Mouse (Mus musculus): ENCODE data around the gene Gast. TPM values are rescaled to one million over a fixed set of nuclear protein-coding genes. Genes with fewer than 3 reads are reported as not detected.
"Not testable (repeated sequence)": the region's sequence is repeated elsewhere in the genome, so short reads cannot be mapped to it uniquely, and the experiment has no call there.

Gast gene
- polyA plus RNA-seq, 1 experiment from 2014 or later = 4.0 TPM

- Histone ChIP-seq H3K4me2 (no peak overlapping the region), H3K36me3 (no peaks in the 10 kb centered on the region), H3K9me3 (no peaks in the 10 kb centered on the region), H3K27ac (no peak overlapping the region), H3K27me3 (peaks cover 66% of the 10 kb centered on the region), H3K4me1 (peaks cover 20% of the 10 kb centered on the region), H3K4me3 (no peak overlapping the region), H3K9ac (no peak overlapping the region)
- no peak for ATAC-seq (ENCODE audit: insufficient number of reproducible peaks, low FRiP score, low TSS enrichment, low read depth)
- WGBS = 31% methylated on average over 10 of the region's 10 CpGs
Measured at GRCm38 (mm10) chr11:100352076-100352857, 18.1 kb downstream of the Gast start.

DNA sequence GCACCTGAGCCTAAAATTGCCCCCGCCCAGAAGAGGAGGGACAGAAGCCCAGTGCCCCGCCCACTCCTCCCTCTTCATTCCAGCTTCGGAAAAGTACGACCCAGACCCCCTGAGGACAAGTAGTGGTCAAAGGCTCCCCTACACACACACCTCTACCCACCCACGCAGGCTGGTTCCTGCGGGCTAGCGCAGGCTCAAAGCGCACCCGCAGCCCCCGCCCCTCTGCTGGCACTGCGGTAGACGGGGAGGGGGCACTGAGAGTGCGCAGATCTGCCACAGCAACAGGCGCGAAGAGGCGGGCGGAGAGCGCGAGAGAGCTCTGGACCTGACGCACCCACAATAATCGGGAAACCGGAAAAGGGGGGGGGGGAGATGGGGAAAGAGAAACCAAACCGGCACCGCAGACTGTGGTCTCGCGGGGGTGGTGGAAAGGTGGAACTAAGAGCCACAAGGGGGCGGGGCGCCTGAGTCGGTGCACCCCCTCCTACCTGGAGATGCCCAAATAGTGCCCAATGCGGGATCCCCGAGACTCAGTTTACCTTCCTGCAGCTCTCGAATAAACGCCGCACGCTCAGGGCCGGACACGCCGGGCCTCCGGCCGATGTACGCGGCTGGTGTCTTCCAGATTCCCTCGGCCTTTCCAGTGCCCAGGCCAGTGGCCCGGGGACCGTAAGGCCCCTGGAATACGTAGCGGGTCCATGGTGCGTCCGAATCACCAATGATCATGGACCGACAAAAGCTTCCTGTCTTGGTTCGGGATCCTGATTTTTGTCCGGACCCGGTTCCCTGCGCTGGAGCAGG lies 21.1 kb downstream of the Gast start:
- H3K4me3 ChIP-seq = peak overlapping the region; percentile 54
- H3K36me3 ChIP-seq = no peaks in the 10 kb centered on the region
- H3K9me3 ChIP-seq = no peaks in the 10 kb centered on the region
- under 1% methylated on average over 49 of the region's 54 CpGs for WGBS
- no peak for ATAC-seq (ENCODE audit: insufficient number of reproducible peaks, low FRiP score, low TSS enrichment, low read depth)
- H3K4me2 ChIP-seq = peak overlapping the region; percentile 99
- H3K4me1 ChIP-seq = peaks cover 20% of the 10 kb centered on the region
- H3K27ac ChIP-seq = no peak overlapping the region
- peaks cover 86% of the 10 kb centered on the region for H3K27me3 ChIP-seq
- peak overlapping the region; percentile 44 for H3K9ac ChIP-seq

GRCm38 (mm10) chr11:100355972-100356818 lies 22.0 kb downstream of the Gast start, which contains the start of gene Hap1:
Hap1 (minus strand) TSS chr11:100356128.
- no peaks in the 10 kb centered on the region for H3K9me3 ChIP-seq
- H3K9ac ChIP-seq = peak within 1 kb of the TSS; percentile 44
- H3K27me3 ChIP-seq = peaks cover 86% of the 10 kb centered on the region
- peaks cover 20% of the 10 kb centered on the region for H3K4me1 ChIP-seq
- peak within 1 kb of the TSS; percentile 99 for H3K4me2 ChIP-seq
- H3K4me3 ChIP-seq = peak within 1 kb of the TSS; percentile 54
- 2% methylated on average over 49 of the region's 49 CpGs for WGBS
- H3K27ac ChIP-seq = no peak within 1 kb of the TSS
- H3K36me3 ChIP-seq = no peaks in the 10 kb centered on the region
- no peak for ATAC-seq (ENCODE audit: insufficient number of reproducible peaks, low FRiP score, low TSS enrichment, low read depth)

- no peaks in the 10 kb centered on the region for H3K36me3 ChIP-seq
- H3K4me2 ChIP-seq = peak overlapping the region; percentile 99; the same call in 1 of the 2 replicates
- 25% methylated on average over 9 of the region's 9 CpGs for WGBS
- H3K27ac ChIP-seq = no peak overlapping the region
- H3K27me3 ChIP-seq = peaks cover 81% of the 10 kb centered on the region
- H3K9me3 ChIP-seq = no peaks in the 10 kb centered on the region
- no peak overlapping the region for H3K9ac ChIP-seq
- no peak for ATAC-seq (ENCODE audit: insufficient number of reproducible peaks, low FRiP score, low TSS enrichment, low read depth)
- peak overlapping the region; percentile 54; the same call in 1 of the 2 replicates for H3K4me3 ChIP-seq
- H3K4me1 ChIP-seq = peaks cover 20% of the 10 kb centered on the region
Measured at GRCm38 (mm10) chr11:100356819-100357211, 22.6 kb downstream of the Gast start.

DNA sequence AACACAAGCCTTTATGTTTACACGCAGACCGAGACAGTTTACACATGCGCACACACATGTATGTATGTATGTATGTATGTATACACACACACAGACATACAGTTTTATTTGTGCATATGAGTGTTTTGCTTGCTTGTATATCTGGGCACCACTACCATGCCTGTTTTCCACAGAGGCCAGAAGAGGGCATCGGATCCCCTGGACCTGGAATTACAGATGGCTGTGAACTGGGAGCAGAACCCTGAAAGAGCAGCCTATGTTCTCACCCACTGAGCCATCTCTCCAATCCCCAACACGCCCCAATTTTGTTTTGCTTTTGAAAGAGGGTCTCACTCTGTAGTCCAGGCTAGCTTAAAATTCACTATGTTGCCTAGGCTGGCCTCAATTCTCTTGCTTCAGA lies 23.2 kb downstream of the Gast start:
- no peak overlapping the region for H3K4me3 ChIP-seq
- H3K27me3 ChIP-seq = peaks cover 78% of the 10 kb centered on the region
- H3K27ac ChIP-seq = no peak overlapping the region
- H3K36me3 ChIP-seq = no peaks in the 10 kb centered on the region
- H3K9me3 ChIP-seq = no peaks in the 10 kb centered on the region
- H3K9ac ChIP-seq = no peak overlapping the region
- no peak overlapping the region for H3K4me2 ChIP-seq
- H3K4me1 ChIP-seq = peaks cover 20% of the 10 kb centered on the region
- WGBS = 52% methylated on average over 5 of the region's 5 CpGs
- ATAC-seq (ENCODE audit: insufficient number of reproducible peaks, low FRiP score, low TSS enrichment, low read depth) = no peak

GRCm38 (mm10) chr11:100360175-100360574 lies 26.0 kb downstream of the Gast start:
- no peak for ATAC-seq (ENCODE audit: insufficient number of reproducible peaks, low FRiP score, low TSS enrichment, low read depth)
- H3K27ac ChIP-seq = no peak overlapping the region
- 78% methylated on average over 6 of the region's 6 CpGs for WGBS

DNA sequence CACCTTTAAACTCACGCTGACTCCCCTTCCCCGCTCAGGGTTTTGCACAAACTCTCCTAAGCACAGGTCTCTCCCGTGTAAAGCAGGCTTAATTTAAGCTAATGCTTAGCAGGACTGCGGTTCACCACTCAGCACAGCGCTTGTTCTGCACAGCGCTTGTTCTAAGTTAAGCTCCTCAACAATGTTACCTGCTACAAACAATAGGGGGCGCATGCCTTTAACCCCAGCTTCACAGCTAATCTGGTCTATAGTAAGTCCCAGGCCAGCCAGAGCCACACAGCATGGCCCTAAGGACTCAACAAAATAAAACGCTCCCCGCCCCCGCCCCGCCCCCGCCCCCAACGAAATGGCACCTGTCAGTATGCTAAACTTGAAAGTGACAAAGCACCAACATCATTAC lies 26.9 kb downstream of the Gast start:
- ATAC-seq (ENCODE audit: insufficient number of reproducible peaks, low FRiP score, low TSS enrichment, low read depth); H3K9me3 ChIP-seq; H3K4me3 ChIP-seq; H3K27ac ChIP-seq; H3K4me2 ChIP-seq; H3K36me3 ChIP-seq; H3K9ac ChIP-seq: not testable (repeated sequence)
- WGBS = 0% methylated on average over 1 of the region's 13 CpGs
- Histone ChIP-seq H3K27me3 (peaks cover 41% of the 10 kb centered on the region), H3K4me1 (peaks cover 13% of the 10 kb centered on the region)

More at GRCm38 (mm10) chr11:100360175-100360574, 26.0 kb downstream of the Gast start:
- peaks cover 21% of the 10 kb centered on the region for H3K4me1 ChIP-seq
- no peaks in the 10 kb centered on the region for H3K36me3 ChIP-seq
- no peak overlapping the region for H3K4me2 ChIP-seq
- H3K4me3 ChIP-seq = no peak overlapping the region
- H3K9ac ChIP-seq = no peak overlapping the region
- no peaks in the 10 kb centered on the region for H3K9me3 ChIP-seq
- H3K27me3 ChIP-seq = peaks cover 50% of the 10 kb centered on the region

DNA sequence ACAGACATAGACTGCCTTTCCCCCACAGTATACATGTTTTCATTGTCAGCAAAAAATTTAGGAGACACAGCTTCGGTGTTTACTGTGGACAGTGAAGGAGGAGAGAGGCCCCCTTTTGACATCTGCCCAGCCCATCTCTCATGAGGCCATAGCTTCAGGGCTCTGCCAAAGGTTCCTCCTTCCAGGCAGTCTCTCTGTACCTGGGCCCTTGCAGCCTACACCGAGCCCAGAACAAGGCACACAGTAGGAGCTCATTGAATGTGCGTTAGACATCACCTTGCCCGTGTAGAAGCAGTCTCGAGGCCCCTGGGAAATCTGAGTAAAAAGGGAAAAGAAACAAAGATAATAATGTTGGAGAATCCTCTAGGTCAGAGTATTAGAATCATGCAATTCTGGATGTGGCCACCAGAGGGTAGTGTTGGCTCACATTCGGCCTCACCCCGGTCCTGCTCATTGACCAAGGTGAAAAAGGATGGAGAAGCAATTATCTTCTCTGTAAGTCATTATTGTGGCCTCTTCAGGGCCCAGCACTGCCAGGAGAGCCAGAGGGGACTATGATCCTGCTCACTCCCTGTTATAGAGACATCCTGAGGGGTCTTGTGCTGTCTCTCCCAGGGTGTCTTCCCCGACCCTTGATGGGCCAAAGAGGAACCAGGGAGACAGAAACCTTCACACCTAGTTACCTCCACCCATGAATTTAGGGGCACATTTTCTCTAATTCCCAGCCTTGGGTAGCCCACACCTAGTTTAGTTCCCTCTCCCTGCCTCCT lies 28.2 kb downstream of the Gast start:
- no peak for ATAC-seq (ENCODE audit: insufficient number of reproducible peaks, low FRiP score, low TSS enrichment, low read depth)
- Histone ChIP-seq H3K27me3 (peaks cover 28% of the 10 kb centered on the region), H3K4me3 (no peak overlapping the region), H3K27ac (no peak overlapping the region), H3K4me2 (no peak overlapping the region), H3K9ac (no peak overlapping the region), H3K36me3 (no peaks in the 10 kb centered on the region), H3K9me3 (no peaks in the 10 kb centered on the region), H3K4me1 (peaks cover 6% of the 10 kb centered on the region)
- 15% methylated on average over 8 of the region's 8 CpGs for WGBS

DNA sequence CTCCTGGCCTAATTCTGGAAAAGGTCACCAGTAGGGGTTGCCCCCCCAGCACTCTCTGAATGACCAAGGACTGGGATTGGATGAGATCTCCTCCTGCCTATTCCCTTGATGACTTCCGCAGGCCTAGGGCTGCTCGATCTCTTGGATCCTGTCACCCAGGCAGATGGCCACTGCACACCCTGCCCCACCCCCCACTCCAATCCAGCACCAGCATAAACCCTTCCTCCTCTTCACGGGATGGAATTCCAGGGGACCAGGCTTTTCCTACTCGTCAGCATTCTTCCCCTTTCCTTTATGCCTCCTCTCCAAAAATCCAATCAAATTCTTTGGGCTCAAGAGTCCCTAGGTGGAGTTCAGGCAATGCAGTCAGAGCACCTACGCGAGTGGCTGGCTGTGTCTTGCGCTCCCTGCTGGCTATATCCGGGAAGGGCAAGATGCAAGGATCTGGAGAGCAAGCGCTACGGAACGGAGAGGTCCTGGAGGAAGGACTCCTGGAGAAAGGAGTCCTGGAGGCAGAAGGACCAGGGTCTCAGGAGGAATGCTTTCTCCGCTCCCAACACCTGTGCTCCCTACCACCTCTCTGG lies 28.9 kb downstream of the Gast start:
- whole genome bisulfite sequencing = 16% methylated on average over 12 of the region's 12 CpGs
- H3K4me3 ChIP-seq = no peak overlapping the region
- peaks cover 6% of the 10 kb centered on the region for H3K4me1 ChIP-seq
- no peak overlapping the region for H3K4me2 ChIP-seq
- H3K9me3 ChIP-seq = no peaks in the 10 kb centered on the region
- H3K9ac ChIP-seq = no peak overlapping the region
- peaks cover 23% of the 10 kb centered on the region for H3K27me3 ChIP-seq
- H3K27ac ChIP-seq = no peak overlapping the region
- ATAC-seq (ENCODE audit: insufficient number of reproducible peaks, low FRiP score, low TSS enrichment, low read depth) = no peak
- H3K36me3 ChIP-seq = no peaks in the 10 kb centered on the region

- no peak overlapping the region for H3K4me3 ChIP-seq
- no peaks in the 10 kb centered on the region; the same call in 1 of the 2 replicates for H3K4me1 ChIP-seq
- no peak overlapping the region for H3K9ac ChIP-seq
- H3K27me3 ChIP-seq = no peaks in the 10 kb centered on the region
- H3K36me3 ChIP-seq = peaks cover 46% of the 10 kb centered on the region
- 62% methylated on average over 7 of the region's 7 CpGs for WGBS
- ATAC-seq (ENCODE audit: insufficient number of reproducible peaks, low FRiP score, low TSS enrichment, low read depth) = no peak
- no peaks in the 10 kb centered on the region for H3K9me3 ChIP-seq
- H3K4me2 ChIP-seq = no peak overlapping the region
- H3K27ac ChIP-seq = no peak overlapping the region
Measured at GRCm38 (mm10) chr11:100369145-100369544, 34.9 kb downstream of the Gast start.

- H3K4me2 ChIP-seq = no peak overlapping the region
- 69% methylated on average over 8 of the region's 8 CpGs for WGBS
- no peaks in the 10 kb centered on the region for H3K9me3 ChIP-seq
- ATAC-seq (ENCODE audit: insufficient number of reproducible peaks, low FRiP score, low TSS enrichment, low read depth) = no peak
- H3K27ac ChIP-seq = no peak overlapping the region
- H3K9ac ChIP-seq = no peak overlapping the region
- no peaks in the 10 kb centered on the region for H3K27me3 ChIP-seq
- no peaks in the 10 kb centered on the region; the same call in 1 of the 2 replicates for H3K4me1 ChIP-seq
- H3K4me3 ChIP-seq = no peak overlapping the region
- peaks cover 49% of the 10 kb centered on the region for H3K36me3 ChIP-seq
Measured at GRCm38 (mm10) chr11:100369822-100370221, 35.6 kb downstream of the Gast start.

Measured in limb, embryonic 15.5 days (tissue).